Mouse (Mus musculus) small intestine, adult 2 months (tissue): ENCODE results near the gene Aldh16a1. TPM values are rescaled to one million over a fixed set of nuclear protein-coding genes. Genes with fewer than 3 reads are reported as not detected.
"Not testable (repeated sequence)": the region's sequence is repeated elsewhere in the genome, so short reads cannot be mapped to it uniquely, and the experiment has no call there.

Experiments used
- H3K27ac ChIP-seq: fragments of 200-500 bp; 2 replicates; pipeline ENCODE4 v1.5.1; 2012; ENCODE audit warnings: low read depth, low read length, control low read depth, inconsistent platforms; ENCODE audit not compliant: insufficient read depth
- H3K27me3 ChIP-seq: fragments of 200-500 bp; 2 replicates; pipeline ENCODE4 v1.6.1; 2012; ENCODE audit warnings: mild to moderate bottlenecking, moderate library complexity, low read length, inconsistent platforms; ENCODE audit not compliant: control insufficient read depth, insufficient read depth
- H3K36me3 ChIP-seq: fragments of 200-500 bp; 2 replicates; pipeline ENCODE4 v1.6.1; 2012; ENCODE audit warnings: mild to moderate bottlenecking, low read length, control low read depth, inconsistent platforms; ENCODE audit not compliant: control insufficient read depth, insufficient read depth
- H3K4me1 ChIP-seq: fragments of 200-500 bp; 2 replicates; pipeline ENCODE4 v1.6.1; 2012; ENCODE audit warnings: low read length, inconsistent platforms, mixed read lengths; ENCODE audit not compliant: control insufficient read depth, insufficient read depth, insufficient read length
- H3K4me3 ChIP-seq: fragments of 200-500 bp; 2 replicates; pipeline ENCODE4 v1.5.1; 2012; ENCODE audit warnings: low read depth, mild to moderate bottlenecking, control low read depth, inconsistent platforms, low read length, moderate library complexity
- CTCF ChIP-seq: fragments of 200-500 bp; IDR thresholded peaks from 2 replicates; pipeline ENCODE4 v1.5.1; 2012; ENCODE audit warnings: low read depth, mild to moderate bottlenecking, control low read depth, inconsistent platforms, low read length, moderate library complexity, mixed read lengths; ENCODE audit not compliant: insufficient replicate concordance, insufficient read length; ENCODE audit errors: extremely low read depth
- POLR2A ChIP-seq: fragments of 200-500 bp; IDR thresholded peaks from 2 replicates; pipeline ENCODE4 v1.6.1; 2012; ENCODE audit warnings: low read depth, mild to moderate bottlenecking, control low read depth, inconsistent platforms, low read length, moderate library complexity
- WGBS: fragments of 180-500 bp; shearing (Covaris S2); methylation state at CpG from one replicate; pipeline ENCODE4 v1.1.7; 2018; 5-methylcytosine and 5-hydroxymethylcytosine counted together
- polyA plus RNA-seq: library from polyadenylated mRNA; depleted of rRNA; stranded (reverse); fragments of >200 nt; gene quantifications from 2 replicates; pipeline ENCODE4 v1.2.3, GENCODE M21; 2012

Aldh16a1 gene
- polyA plus RNA-seq, 1 experiment, result 253 TPM

- 0 out of 2 replicates have a peak, but pooled peaks cover 2% of the 10 kb centered on the region for H3K36me3 ChIP-seq
- H3K4me1 ChIP-seq, result peaks cover 31% of the 10 kb centered on the region
- WGBS, result 20% methylated on average over 9 of the region's 9 CpGs
- no peak for TF ChIP-seq CTCF
- TF ChIP-seq POLR2A, result no peak
- peak overlapping the region; percentile 82 for H3K27ac ChIP-seq
- H3K27me3 ChIP-seq, result no peaks in the 10 kb centered on the region
- H3K4me3 ChIP-seq, result peak overlapping the region; percentile 64
Observed at GRCm38 (mm10) chr7:45102940-45103585, 51.3 kb downstream of the Aldh16a1 start.

GRCm38 (mm10) chr7:45102441-45102840 is 51.9 kb downstream of the Aldh16a1 start:
- H3K4me3 ChIP-seq, result peak overlapping the region; percentile 64
- peak overlapping the region; percentile 82 for H3K27ac ChIP-seq
- peaks cover 3% of the 10 kb centered on the region; the same call in 1 of the 2 replicates for H3K36me3 ChIP-seq
- TF ChIP-seq CTCF (no peak), POLR2A (no peak)
- WGBS, result 49% methylated on average over 11 of the region's 11 CpGs
- H3K27me3 ChIP-seq, result no peaks in the 10 kb centered on the region
- H3K4me1 ChIP-seq, result peaks cover 31% of the 10 kb centered on the region

- H3K36me3 ChIP-seq, result peaks cover 11% of the 10 kb centered on the region; the same call in 1 of the 2 replicates
- H3K27me3 ChIP-seq, result no peaks in the 10 kb centered on the region
- TF ChIP-seq POLR2A (no peak), CTCF (no peak)
- H3K27ac ChIP-seq, result no peak overlapping the region
- H3K4me1 ChIP-seq, result peaks cover 20% of the 10 kb centered on the region
- no peak overlapping the region for H3K4me3 ChIP-seq
- 95% methylated on average over 6 of the region's 6 CpGs for WGBS
Observed at GRCm38 (mm10) chr7:45100046-45100445, 54.3 kb downstream of the Aldh16a1 start.

GRCm38 (mm10) chr7:45098541-45099240 is 55.7 kb downstream of the Aldh16a1 start:
- peaks cover 12% of the 10 kb centered on the region; the same call in 1 of the 2 replicates for H3K36me3 ChIP-seq
- WGBS, result 90% methylated on average over 8 of the region's 8 CpGs
- TF ChIP-seq CTCF, result peak; percentile 14; the same call in 1 of the 2 replicates
- TF ChIP-seq POLR2A, result no peak
- no peak overlapping the region for H3K27ac ChIP-seq
- H3K4me1 ChIP-seq, result peaks cover 10% of the 10 kb centered on the region
- no peak overlapping the region for H3K4me3 ChIP-seq
- H3K27me3 ChIP-seq, result no peaks in the 10 kb centered on the region

DNA sequence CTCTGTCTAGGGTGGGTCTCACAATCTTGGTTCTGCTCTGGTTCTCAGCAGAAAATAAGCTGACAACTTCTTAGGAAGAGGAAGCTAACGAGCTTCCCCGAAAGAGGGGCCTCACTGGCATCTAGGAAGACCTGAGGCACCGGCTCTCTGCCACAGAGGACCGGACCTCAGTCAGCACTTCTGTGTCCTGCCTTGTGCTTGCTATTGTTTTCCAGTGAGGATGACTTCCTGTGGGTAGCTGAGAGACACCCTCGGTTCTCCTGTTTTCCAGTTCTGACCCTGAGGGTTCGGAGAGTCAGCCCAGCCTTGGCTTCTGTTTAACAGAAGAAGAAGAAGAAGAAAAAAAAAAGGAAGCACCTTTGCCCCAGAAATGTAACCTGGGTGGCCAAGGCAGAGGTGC is 56.9 kb downstream of the Aldh16a1 start:
- Histone ChIP-seq H3K4me3 (no peak overlapping the region), H3K27ac (no peak overlapping the region), H3K36me3 (peaks cover 12% of the 10 kb centered on the region; the same call in 1 of the 2 replicates), H3K27me3 (no peaks in the 10 kb centered on the region), H3K4me1 (peaks cover 2% of the 10 kb centered on the region; the same call in 1 of the 2 replicates)
- TF ChIP-seq POLR2A (no peak), CTCF (no peak)
- 65% methylated on average over 6 of the region's 6 CpGs for WGBS

GRCm38 (mm10) chr7:45095965-45096364 is 58.4 kb downstream of the Aldh16a1 start:
- WGBS, result 94% methylated on average over 14 of the region's 14 CpGs
- not testable (repeated sequence) for H3K4me3 ChIP-seq, H3K36me3 ChIP-seq, H3K4me1 ChIP-seq, H3K27ac ChIP-seq
- peaks cover 12% of the 10 kb centered on the region for H3K27me3 ChIP-seq

- peaks cover 2% of the 10 kb centered on the region; the same call in 1 of the 2 replicates for H3K4me1 ChIP-seq
- TF ChIP-seq CTCF (no peak), POLR2A (no peak)
Observed at GRCm38 (mm10) chr7:45095367-45095766, 59.0 kb downstream of the Aldh16a1 start.

More at GRCm38 (mm10) chr7:45095367-45095766, 59.0 kb downstream of the Aldh16a1 start:
- Histone ChIP-seq H3K27me3 (peaks cover 12% of the 10 kb centered on the region), H3K27ac (no peak overlapping the region), H3K36me3 (peaks cover 10% of the 10 kb centered on the region; the same call in 1 of the 2 replicates), H3K4me3 (no peak overlapping the region)
- WGBS, result 79% methylated on average over 6 of the region's 6 CpGs
